Mouse (Mus musculus) kidney, adult 2 months (tissue): Measurements from ENCODE around the gene Als2cr12.

Experiments
- CTCF ChIP-seq: fragments of 200-500 bp; conservative IDR thresholded peaks from 2 replicates; pipeline ENCODE4 v1.5.1; 2011; ENCODE audit warnings: low read depth, mild to moderate bottlenecking, control low read depth, low read length, moderate library complexity, mixed read lengths; ENCODE audit not compliant: insufficient read depth, insufficient read length
- POLR2A ChIP-seq: fragments of 200-500 bp; IDR thresholded peaks from one replicate; pipeline ENCODE4 v1.6.1; 2011; ENCODE audit warnings: low read depth, low read length, control low read depth

- TF ChIP-seq CTCF (no peak), POLR2A (no peak)
Observed at GRCm38 (mm10) chr1:58742571-58743021, 46.8 kb upstream of the Als2cr12 start.
